Mouse (Mus musculus): ENCODE data around the gene Pkhd1.
"Not testable (repeated sequence)": the region's sequence is repeated elsewhere in the genome, so short reads cannot be mapped to it uniquely, and the experiment has no call there.

Pkhd1 gene

DNA sequence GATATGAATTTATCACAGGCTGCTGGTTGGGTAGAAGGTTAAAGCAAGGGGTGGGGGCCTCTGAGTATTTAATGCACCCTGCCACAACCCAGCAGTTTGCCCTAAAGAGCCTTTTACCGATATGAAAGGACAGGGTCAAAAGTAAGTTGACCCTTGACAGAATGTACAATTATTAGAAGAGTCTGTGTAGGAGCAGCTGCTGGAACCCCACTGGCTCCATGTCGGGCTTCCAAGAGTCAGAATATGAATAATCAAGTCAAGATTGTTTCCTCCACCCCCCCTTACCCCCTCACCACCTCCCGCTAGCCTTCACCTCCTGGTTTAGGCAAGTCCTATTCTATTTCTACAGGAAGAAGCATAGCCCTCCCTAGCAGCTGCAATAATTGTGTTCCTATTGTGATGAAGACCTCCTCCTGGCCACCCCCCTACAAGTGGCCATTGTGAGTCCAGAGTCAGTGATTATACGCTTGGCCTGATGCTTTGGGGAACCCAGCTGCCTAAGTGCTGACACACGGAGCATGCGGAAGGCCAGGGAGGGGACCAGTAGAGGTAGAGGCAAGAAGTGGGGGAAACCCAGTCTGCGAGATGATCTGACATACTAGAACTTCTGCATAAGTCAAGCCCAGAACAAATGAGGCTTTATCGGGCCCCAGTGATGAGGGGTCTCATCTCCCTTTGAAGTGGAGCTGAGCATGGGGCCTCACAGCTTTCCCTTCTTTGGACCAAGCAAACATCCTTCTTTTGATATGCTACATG lies 315.5 kb downstream of the Pkhd1 start:
- DNase-seq (ENCODE audit: extremely low spot score, low read depth, low spot score) = no peak

DNA sequence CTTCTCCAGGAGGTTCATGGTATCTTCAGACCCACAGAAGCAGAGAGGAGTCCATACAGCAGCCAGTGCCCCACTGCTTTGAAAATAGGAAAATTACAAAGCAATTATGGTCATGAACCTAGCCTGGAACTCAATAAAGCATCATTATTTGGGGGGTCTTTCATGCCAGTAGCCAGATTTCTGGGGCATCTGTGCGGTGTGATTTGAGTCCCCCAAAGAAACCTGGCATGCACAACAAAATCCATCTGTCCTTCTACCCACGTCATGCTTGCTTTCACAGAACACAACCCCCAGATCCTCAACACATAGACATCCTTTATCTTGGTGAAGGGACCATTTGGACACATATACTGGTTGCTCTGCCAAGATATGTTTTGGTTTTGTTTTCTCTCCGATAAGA lies 316.2 kb downstream of the Pkhd1 start:
- no peak for DNase-seq (ENCODE audit: extremely low spot score, low read depth, low spot score)

DNA sequence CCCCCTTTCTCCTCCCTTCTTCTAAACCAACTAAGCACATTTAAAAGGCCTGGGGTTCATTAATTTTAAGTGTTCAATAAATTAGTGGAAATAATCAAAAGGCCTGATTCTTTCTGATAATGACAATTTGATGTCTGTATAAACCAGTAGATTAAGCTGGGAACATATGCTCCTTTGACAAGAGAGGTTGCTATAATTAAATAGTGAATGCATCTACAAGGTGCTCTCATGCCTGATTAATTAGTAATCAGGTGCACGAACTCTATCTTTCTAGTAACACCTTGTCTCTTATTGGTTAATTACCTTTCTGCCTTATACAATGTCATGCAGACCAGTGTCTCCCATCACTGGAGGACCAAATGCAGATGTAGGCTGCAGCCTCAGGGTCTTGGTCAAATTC lies 329.2 kb downstream of the Pkhd1 start:
- DNase-seq (ENCODE audit: extremely low spot score, low read depth, low spot score) = no peak

DNA sequence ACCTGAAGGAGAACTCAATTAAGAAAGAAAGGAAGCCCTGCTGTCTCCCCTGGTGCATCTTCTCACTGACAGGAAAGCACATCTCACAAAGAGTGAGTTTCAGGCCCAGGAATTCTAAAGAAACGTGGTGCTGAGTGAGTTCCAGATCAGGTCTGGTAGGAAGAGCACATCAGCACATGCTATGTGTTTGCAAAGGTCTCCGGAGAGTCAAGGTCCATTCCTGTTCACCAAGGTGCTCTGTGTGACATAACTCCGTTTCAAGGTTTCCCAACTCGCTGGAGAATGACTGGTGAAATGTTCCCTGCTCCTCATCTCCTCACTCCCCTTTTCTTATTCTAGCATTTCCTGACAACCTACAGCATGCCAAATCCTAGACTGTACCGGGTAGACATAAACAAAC lies 357.5 kb downstream of the Pkhd1 start:
- no peak for DNase-seq (ENCODE audit: extremely low spot score, low read depth, low spot score)

DNA sequence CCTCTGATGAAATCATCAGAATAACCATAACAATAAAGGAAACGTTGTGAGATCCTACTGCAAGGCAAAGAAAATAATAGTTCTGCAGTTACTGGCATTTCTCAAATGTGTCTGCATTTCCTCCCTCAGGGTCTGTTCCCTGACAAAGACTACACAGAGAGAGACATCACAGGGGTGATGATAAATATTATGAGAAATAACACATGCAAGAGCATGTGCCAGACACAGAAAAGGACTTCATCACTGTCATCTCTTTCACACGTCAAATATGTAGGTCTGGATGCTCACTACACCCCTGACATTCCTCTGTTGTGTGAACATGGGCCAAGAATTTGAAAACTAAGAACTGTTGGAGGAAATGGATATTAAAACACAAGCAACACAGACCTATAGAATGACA lies 369.7 kb downstream of the Pkhd1 start:
- DNase-seq (ENCODE audit: extremely low spot score, low read depth, low spot score) = no peak

DNA sequence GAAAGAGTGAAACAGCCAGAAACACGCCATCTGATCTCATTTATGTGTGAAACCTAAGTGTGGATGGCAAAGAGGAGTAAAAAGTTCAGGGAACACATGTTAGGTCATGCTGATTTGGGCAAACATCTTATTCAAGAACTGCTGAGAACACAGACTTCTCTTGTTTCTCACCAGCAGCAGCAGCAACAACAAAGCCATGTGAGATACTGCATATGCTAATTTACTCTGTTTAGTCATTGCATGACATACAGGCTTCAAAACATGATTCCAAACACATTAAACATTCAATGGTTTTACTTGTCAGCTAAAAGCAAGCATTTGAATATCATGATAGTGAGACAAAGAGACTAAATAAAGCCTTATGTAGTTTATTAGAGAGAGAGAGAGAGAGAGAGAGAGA lies 401.2 kb downstream of the Pkhd1 start:
- no peak for DNase-seq (ENCODE audit: extremely low spot score, low read depth, low spot score)

DNA sequence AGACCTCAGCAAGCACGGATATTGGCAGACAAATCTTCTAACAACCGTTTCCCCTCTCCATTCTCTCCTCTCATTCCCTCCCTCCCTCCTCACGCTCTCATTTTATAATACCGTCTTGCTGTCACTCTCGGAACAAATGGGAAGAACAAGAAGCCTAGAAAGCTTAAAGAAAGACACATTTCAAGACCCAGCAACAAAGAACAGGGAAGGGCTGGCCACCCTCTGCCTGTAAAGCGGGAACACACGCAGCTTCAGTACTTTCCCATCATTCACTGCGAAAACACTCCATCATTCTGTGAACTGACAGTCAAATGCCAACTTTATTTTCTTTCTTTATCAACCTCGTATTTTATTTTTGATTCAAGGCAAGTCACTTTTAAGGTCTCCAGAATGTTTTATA lies 427.4 kb downstream of the Pkhd1 start:
- DNase-seq (ENCODE audit: extremely low spot score, low read depth, low spot score) = no peak

DNA sequence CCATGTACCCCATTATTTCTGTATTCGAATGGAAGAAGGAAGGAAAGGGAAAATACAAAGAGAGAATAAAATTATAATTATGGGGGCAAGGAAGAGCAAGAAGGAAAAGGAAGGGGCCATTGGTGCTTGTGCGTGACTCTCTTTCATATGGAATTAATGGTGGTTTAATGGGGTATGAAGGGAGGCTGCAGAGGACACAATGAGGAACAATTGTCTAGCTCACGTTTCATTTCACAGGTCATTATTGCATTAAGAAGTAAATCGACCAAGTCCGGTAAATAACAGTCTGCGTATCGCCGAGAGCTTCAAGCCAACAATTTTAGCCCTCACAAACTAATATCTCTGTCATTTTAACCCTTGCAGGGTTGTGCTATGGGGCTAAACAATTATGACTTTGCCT lies 437.7 kb downstream of the Pkhd1 start:
- DNase-seq (ENCODE audit: extremely low spot score, low read depth, low spot score) = no peak

DNA sequence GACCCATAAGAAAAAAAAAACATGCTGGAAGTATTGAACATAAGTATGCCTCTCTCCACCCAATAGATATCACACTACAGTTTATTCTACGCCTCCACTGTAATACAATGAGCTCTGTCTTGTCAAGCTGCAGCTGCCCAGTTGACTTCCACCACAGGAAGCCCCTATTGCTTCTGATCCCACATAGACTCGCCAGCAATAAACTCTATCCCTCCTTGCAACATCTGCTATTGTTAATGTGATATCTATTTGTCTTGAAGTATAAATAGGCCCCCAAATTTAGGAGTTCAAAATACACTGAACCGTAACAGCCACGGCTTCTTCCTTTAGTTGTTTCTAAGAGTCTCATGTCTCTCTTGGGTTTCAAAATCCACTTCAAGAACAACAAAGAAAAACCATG lies 446.7 kb downstream of the Pkhd1 start:
- no peak for DNase-seq (ENCODE audit: extremely low spot score, low read depth, low spot score)

DNA sequence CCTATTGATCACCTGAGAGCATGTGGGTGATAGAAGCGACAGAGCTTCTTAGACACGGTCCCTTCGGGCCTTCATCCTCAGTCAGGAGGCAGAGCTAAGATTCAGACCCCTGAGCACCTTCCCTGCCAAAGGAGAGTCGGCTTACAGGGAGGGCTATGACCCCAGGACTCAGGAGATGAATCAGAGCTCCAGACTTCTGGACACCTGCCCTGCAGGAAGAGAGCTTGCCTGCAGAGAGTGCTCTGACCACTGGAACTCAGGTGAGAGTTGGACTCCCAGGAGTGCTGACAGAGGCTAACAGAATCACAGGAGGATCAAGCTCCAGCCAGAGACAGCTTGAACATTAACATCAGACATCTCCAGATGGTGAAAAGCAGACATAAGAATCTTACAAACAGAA lies 467.2 kb downstream of the Pkhd1 start:
- DNase-seq (ENCODE audit: extremely low spot score, low read depth, low spot score) = not testable (repeated sequence)

DNA sequence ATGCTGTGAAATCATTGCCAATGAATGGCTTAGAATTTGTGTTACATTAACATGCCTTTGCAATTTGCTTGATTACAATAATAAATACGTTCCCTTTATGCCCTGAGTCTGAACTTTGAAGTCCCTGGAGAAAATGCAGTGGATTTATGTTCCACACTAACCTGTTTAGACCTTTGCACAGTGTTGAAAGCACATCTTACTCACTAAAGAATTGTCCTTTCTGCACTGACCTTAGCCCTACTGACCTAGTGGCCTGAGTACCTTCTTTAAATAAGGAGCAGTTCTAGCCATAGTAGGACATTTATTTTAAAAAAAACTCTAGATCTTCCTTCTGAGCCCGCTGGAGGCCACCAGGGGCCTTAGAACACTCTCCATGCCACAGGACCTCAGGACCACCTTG lies 467.8 kb downstream of the Pkhd1 start:
- no peak for DNase-seq (ENCODE audit: extremely low spot score, low read depth, low spot score)

DNA sequence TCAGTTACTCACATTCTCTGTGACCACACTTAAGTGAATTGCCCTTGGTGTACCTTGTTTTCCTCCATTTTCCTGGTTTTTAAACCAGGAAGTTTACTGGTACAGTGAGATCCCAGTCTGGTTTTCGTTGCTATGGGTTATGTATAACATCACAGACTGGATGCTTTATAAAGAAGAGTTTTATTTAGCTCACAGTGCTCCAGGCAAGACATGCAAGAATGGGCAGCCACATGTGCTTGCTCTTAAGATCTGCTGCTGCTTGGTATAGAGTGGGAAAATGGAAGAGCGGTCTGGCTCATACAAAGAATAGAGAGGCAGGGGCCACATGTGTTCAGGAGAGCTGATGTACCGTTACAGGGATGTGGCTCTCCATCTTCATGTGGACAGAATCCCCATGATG lies 481.7 kb downstream of the Pkhd1 start:
- DNase-seq (ENCODE audit: extremely low spot score, low read depth, low spot score) = no peak

DNA sequence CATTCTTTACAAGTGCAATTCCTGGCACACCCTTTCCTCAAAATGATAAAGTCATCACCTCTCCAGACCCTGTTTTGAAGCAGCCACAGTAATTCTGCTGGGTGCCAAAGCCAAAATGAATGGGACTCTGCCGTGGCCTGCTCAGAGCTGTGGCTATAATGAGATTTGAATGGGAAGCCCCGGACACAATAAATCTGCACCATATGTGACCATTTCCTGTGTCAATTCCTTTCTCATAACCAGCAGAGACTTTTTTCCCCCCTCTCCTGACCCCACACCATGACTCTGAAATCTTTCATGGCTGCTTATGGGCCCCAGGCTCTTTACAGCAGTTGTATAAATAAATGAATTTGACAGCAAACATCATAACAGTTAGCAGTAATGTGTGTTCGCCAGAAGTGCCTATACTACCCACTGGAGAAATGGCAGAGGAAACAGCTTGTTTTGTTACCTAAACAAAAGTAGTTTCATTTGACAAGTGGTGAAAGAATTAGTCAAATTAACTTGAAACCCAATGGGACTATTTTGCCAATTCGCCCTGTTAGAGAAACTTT lies 482.7 kb downstream of the Pkhd1 start:
- DNase-seq (ENCODE audit: extremely low spot score, low read depth, low spot score) = peak; percentile 49

DNA sequence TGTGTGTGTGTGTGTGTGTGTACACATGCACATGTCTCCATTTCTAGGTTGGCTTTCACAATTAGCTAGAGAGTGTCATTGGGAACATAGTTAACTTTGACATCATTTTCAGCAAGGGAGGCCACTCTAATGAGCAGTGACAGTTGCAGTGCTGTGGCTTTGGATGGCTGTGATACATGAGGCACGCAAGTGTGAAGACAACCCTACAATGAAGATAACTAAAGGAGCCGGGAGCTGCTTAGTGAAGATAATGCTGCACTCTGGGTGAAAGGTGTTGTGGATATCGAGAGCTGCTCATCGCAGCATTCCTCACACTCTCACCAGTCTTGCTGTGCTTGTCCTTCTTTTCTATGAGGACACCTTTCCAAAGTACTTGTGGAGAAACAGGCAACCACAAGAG lies 484.2 kb downstream of the Pkhd1 start:
- no peak for DNase-seq (ENCODE audit: extremely low spot score, low read depth, low spot score)

DNA sequence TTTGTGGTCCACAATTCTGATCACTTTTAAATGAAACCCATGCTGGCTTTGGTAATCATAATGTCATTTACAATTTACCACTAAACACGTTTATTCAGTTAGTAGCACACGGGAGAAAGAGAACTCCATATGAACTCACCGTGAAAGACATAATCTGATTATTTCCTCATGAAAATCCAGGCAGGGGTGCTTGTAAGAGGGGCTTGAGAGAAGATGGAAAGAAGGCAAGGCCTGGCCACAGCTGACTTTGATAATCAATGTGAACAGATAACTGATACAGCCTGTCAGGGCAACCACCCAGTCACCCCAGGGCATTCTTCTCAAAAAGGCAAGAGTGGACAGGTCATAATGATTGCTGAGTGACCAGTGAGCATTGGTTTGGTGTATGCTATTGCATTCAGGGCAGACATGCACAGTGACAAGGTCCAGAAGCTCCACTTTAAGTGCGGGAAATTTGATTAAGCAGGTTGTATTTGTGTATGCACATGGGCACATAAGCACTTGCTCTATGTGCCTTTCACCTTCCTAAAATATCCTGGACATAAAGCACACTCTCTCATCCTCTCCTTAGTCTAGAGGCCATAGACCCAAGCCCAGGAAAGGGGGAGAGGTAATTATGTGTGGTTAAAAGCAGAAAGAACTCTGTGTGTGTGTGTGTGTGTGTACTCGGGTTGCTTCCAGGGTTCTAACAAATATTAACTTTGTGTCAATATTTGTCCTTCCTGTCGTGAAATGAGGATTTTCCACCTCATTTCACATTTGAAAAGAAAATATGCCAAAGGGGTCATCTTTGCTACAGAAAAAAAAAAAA lies 485.9 kb downstream of the Pkhd1 start:
- no peak for DNase-seq (ENCODE audit: extremely low spot score, low read depth, low spot score)

DNA sequence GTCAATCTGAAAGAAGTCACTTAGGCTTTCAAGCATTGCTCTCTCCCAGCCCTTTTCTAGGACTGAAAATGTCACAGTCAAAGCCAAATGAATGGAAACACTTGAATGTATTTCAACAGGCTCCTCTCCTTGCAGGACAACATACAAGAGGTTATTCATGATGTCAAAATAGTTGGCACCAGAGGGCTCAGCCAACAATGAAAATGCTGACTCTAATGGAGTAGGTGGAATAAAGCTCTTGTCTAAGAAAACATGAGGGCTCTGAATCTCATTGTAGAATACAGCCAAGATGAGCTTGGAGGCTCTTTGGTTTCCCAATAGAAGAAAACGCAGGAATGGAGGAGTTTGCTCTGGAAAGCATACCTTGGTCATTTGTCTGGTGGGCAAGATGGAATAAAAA lies 500.5 kb downstream of the Pkhd1 start:
- no peak for DNase-seq (ENCODE audit: extremely low spot score, low read depth, low spot score)

DNA sequence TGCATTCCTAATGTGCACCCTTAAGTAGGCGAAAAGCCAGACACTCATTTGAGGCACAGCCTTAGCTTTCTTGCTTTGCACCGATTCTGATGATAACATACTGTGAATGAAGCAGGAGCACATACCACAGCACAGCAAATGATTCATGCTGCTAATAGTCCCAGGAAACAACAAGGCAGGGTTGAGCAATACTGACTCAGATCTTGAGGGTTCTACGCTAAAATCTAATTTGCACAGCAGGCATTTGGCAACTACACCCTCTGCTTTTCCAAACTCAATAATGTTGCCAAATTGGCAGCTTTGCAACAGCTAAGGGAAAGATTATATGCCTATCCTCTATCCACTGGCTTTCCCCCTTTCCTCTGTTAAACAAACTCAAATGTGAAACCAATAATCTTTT lies 548.1 kb downstream of the Pkhd1 start:
- no peak for DNase-seq (ENCODE audit: extremely low spot score, low read depth, low spot score)

DNA sequence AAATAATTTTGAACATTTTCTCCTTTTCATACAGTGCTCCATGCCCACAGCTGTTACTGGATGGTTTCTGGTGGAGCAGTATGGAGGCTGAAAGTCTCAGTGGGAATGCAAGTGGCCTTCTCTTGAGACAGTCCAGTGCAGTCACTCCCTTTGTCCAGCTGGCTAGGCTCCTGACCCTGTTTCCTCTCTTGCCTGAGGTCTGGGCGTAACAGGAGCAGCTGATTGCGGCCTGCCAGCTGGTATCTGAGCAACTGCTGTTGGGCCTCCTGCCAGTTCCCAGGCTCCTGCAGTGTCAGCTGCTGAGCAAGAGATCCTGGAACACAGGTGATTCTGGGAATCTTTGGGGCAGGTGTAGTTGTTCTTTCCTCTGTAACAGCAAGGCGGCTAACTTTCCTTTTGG lies 559.6 kb downstream of the Pkhd1 start:
- no peak for DNase-seq (ENCODE audit: extremely low spot score, low read depth, low spot score)

DNA sequence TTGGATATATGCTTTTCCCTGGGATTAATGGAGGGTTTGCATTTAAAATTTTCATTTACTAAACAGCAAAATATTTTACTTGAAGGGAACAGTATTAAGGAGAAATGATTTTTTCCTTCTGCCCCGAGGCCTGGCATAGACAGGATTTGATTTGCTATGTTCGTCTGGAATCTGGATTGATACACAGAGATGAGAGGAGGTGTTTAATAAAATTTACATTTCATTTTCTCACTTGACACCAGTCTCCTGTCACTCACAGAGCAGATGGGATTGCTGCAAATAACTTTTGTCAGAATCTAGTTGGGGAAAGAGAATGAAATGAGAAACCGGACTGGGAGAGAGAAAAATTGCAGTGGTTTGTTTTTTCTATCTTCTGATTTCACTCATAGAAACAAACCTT lies 578.5 kb downstream of the Pkhd1 start:
- DNase-seq (ENCODE audit: extremely low spot score, low read depth, low spot score) = no peak

DNA sequence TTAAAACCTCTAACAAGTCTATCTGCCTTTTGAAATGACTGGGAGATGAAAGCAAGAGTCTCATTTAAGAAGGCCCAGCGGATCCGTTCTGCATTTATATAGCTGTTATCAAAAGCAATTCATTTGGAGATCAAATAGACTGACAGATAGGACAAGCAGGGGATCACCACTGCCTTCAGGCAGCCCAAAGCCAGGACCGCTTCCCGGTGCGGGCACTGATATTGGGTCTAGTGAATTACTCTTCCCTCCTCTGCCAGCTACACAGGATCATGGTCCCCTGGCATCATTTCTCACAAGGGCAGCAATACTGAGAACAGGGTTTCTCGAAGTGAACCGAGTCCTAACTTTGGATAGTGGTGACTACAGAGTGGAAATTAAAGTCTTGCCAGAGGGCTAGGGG lies 582.6 kb downstream of the Pkhd1 start:
- no peak for DNase-seq (ENCODE audit: extremely low spot score, low read depth, low spot score)

DNA sequence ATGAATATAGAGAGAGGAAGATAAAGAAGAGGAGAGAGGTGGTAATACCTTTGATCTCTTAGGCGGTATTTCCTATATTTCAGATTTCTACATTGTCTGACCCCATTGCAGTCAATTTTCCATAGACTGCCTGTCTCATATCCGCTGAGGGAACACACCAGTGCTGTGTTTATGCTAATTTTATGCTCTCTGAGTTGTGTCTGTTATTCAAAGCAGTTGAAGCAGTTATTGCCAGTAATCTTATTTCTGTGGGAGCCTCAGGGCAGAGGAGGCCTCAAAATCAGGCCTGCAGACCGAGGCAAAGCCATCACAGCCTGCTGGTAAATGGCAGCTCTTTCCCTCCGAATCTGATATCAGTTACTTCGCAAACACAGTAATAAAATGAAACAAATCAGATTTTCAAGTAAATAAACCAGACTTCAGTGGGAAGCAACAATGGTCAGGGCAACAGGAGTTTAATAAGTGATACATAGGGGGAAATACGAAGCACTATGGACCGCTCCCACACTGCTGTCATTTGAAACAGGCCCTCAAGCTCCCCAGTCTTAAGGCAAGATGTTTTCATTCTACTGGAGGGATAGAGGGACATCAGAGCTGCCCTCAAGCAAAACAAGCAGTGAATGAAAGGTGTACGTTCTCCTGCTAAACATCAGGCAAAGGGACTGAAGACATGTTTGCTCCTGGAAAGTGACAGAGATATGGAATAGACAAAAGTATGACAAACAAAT lies 599.5 kb downstream of the Pkhd1 start:
- DNase-seq (ENCODE audit: extremely low spot score, low read depth, low spot score) = no peak

DNA sequence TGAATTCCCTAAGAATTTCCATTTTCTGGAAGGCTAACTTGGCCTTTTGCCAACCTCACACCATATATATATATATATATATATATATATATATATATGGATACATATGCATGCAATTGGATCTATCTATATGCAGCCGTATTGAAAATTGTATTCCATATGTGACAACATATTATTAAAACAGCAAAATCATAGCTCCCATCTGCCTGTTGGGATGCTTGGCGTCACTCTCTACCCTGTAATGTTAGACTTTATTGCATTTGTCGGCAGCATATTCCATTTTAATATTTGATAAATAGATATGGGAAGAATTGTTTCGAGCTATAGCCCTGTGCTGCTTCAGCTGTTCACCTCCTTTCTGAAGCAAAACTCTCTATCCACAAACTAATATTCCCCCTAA lies 600.2 kb downstream of the Pkhd1 start:
- no peak for DNase-seq (ENCODE audit: extremely low spot score, low read depth, low spot score)
